Mouse (Mus musculus) ZHBTc4 (cell line): Measurements from ENCODE around the gene Olfr412.
A peak's percentile ranks its signal among the peaks of the same experiment; 100 is the strongest.

Source experiments
- DNase-seq: peaks from one replicate; pipeline ENCODE4 v3.0.0-alpha.2; 2011; ENCODE audit warnings: low read depth, low spot score

Olfr412 gene

GRCm38 (mm10) chr11:74361769-74362168 is at the start of gene Olfr412:
Gene Olfr412, plus strand, starts transcription at chr11:74362069.
- no peak for DNase-seq

DNA sequence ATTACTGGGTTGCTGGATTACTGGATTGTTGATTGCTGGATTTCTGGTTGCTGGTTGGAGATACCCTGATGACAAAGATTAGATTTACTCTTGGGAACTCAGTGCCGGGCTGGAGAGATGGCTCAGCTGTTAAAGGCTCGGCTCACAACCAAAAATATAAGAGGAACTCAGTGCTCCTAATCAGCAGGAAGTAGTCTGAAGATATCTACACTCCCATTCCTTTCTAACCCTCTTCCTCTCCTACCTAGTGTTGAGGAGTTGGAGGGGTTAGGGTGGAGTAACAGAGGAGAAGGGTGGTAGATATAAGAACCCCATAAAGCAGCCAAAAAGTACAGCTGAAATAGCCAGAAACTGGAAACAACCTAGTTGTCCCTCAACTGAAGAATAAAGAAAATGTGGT is 35.8 kb upstream of the Olfr412 start:
- no peak for DNase-seq

- DNase-seq = no peak
Measured at GRCm38 (mm10) chr11:74328781-74329180, 33.1 kb upstream of the Olfr412 start.

DNA sequence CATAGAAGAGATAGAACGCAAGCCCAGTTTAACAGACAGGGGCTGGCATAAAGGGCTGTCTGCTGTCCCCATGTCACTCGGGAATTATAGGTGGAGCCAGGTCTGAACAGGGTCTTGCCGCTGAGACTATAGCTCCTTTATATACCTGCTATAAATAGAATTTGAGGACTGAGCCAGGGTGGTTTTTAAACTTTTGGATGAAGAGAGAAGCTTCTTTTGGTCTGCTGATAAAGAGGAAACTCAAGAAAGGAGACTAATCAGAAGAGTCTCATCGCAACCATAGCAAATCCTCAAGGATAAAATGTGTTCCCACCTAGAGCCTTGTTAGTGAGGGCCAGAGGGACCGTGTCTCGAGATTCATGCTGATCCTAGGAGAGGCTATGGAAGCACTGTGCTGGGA is 23.9 kb upstream of the Olfr412 start, which contains the start of gene Olfr410:
TSS of gene Olfr410 (minus strand) at position 101 of the 400 bp plus-strand sequence.
- DNase-seq = no peak

DNA sequence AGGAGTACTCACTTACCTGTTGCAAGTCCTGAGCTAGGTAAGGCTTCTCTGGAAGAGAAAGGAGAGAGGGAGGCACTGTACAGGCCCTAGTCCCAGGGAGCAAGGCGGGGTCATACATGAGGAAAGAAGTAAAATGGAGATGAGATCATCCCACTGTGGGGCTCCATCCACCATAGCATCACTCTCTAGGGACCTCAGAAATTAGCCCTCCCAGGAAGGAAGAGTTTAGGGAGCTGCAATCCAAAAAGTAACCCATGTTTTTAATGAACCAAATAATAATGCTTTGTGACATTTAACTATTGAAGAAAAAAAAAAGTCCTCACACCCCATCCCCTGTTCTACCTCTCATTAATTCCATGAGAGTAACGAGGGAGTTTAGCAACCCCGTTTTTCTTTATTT is 9.3 kb upstream of the Olfr412 start, which contains the start of gene Olfr411:
TSS of gene Olfr411 (minus strand) at position 101 of the 400 bp plus-strand sequence.
- DNase-seq = no peak

DNA sequence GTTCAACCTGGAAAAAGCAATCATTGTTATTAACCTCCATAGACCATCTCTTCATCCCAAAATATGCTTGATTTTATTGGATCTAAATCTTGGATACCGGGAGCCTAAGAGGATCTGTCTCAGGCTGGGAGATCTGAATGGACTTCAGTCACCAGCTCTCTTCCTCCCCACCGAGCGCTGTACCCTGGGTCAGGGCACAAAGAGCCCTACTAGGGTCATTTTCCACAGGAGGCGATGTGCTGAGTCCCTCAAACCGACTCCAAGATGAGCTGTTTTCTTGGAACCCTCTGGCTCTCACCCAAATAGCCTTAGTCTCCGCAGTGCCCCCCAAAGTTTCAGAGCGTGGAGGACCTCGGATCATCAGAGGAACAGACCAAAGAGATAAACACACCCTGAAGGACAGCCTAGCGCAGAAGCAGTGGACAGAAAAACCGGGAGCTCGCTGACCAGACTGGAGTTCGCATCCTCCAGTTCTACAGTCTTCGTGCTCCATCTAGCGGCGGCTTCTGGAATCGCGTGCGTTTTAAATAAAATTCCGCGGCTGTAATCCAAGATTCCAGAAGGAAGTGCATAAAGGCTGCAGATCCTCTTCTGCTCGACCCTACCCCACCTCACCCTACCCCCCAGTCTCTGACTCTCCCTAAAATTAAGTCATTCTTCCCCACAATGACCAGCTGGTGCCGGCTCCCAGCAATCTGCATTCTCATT is 9.7 kb downstream of the Olfr412 start:
- DNase-seq = peak; percentile 84

GRCm38 (mm10) chr11:74376847-74377246 is 15.0 kb downstream of the Olfr412 start:
- peak; percentile 75 for DNase-seq

DNA sequence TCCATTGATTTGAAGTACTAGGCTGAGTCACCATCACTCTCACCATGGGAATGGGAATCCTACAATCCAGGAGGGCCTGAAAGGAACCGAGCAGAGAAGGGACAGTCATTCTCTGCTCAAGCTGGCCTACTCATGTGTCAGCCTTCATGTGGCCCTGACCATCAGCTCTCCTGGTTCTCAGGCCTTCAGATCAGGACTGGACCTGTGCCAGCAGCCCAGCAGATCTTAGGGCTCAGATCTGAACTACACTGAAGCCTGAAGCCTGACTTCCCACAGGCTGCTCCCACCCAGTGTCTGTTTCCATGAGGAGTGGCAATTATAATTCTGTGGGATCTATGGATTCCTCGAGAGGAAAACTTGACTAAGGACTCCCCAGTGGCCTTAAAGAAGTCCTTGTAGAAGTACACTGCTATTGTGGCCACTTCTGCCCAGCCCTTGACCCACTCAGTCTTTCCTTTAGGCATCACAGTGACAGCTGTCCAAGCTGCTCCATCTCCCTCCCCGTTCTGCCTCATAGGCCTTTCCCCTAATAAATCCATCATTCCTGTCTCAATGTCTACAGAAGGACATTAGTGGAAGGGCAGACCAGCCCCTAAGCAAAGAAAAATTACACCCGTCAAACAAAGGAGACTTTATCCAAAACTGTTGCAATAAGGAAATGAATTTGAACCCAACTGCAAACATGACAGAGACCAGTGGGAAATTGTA is 17.5 kb downstream of the Olfr412 start:
- no peak for DNase-seq

GRCm38 (mm10) chr11:74385674-74386073 is 23.8 kb downstream of the Olfr412 start:
- DNase-seq = no peak

GRCm38 (mm10) chr11:74387203-74387602 is 25.3 kb downstream of the Olfr412 start:
- no peak for DNase-seq

GRCm38 (mm10) chr11:74391899-74392298 is 30.0 kb downstream of the Olfr412 start:
- DNase-seq = no peak

- no peak for DNase-seq
Measured at GRCm38 (mm10) chr11:74392903-74393302, 31.0 kb downstream of the Olfr412 start.

DNA sequence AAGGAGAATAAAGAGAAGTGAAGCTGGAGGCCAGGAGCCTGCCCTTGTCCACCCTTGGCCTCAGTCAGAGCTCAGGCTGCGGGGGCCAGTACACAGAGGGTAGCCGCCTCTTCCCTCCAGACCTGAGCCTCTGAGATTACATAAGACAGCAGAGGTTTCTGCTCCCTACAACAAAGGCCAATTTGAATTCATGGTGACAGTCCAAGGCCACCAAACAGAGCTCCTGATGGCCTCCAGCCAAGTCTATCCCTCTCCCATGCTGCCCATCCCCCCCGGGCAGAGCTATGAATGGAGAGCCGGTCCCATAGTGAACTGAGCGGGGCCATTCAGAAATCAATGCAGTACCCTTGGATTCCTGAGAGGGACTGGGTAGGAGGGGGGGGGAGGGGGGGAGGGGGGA is 31.6 kb downstream of the Olfr412 start:
- DNase-seq = no peak

DNA sequence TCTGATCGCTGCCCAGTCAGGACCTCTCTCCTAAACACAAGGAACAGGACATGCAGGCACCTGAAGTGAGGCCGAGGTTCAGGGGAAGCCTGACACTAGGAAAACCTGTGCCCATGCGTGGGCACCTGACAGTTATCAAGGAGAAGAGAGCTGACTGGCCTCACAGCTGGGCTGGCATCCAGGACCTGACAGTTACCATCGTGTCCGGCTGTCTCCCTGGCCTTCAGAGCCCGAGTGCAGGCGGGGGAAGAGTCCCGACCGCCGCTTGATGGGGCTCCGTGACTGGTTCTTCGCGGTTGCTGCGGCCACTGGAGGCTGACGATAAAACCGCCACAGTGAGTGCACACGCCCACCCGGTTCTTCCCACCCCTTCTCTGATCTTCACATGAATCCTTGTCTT is 33.7 kb downstream of the Olfr412 start:
- DNase-seq = no peak

DNA sequence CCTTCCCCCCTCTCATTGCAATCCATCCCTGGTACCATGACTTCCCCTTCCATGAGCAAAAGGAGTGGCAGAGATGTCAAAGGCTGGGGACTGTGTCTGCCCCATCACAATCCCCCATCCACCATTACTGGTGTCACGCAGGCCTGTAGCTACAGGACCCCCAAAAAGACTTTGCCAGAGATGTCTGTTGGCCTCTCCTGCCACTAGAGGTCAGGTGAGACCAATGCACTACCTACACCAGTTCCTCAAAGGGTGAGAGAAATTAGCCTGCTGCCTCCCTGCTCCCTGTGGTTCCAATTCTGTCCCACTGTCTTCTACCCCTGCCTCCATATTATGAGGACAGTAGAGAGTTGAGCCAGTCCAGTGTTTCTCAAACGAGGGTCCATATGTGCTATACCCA is 40.3 kb downstream of the Olfr412 start:
- no peak for DNase-seq

DNA sequence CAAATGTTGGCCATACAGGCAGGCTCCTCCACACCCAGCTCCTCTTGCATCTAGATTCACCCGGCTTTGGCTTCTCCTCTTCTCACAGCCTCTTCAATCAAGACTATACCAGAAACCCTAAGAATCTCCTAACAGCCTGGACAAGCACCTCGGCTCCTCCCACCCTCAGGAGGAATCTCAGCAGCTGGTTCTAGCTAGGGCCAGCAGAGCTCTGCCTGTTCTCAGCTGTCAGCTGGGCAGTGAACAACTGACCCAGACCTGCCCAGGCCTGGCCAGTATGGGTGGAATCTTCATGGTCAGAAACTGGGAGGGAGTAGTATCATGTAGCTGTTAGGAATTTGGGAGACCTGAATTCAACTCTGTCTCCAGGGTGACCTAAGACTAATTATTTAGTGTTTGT is 42.3 kb downstream of the Olfr412 start:
- DNase-seq = no peak

- no peak for DNase-seq
Measured at GRCm38 (mm10) chr11:74405201-74405600, 43.3 kb downstream of the Olfr412 start.

- no peak for DNase-seq
Measured at GRCm38 (mm10) chr11:74408587-74409446, 46.9 kb downstream of the Olfr412 start.

- DNase-seq = no peak
Measured at GRCm38 (mm10) chr11:74409447-74409754, 47.5 kb downstream of the Olfr412 start.

GRCm38 (mm10) chr11:74409757-74410174 is 47.9 kb downstream of the Olfr412 start:
- DNase-seq = no peak

GRCm38 (mm10) chr11:74411943-74412342 is 50.1 kb downstream of the Olfr412 start:
- DNase-seq = no peak

GRCm38 (mm10) chr11:74412462-74412861 is 50.6 kb downstream of the Olfr412 start:
- DNase-seq = no peak
